In the genomic region with DNA sequence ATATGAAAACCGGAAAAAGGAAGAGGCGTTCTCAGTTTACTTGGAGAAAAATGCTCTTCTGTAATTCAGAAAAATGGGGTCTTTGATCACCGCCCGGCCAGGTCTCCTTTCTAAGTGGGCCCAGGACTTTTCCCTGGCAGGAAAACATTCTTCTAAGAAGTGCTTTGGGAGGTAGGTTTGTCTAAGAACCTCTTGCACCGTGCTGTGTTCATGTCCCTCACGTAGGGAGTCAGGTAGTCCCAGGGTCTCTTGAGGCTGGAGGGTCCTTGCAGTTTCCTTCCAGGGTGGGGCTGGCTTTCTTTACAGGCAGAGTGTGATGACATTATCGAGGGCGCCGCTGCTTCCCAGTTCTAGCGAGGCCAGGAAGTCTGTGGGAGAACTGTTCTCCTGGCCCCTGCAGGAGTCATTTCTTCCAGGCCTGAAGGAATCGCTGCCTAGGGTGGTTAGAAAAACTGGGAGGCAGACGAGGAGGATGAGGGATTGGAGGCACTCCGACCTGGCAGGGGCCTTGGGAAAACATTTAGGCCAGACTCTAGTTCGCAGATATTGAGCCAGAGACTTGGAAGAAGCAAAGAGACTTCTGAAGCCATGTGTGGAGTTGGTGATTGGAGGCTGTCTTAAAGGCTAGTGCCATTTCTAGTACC, we compare ENCODE assay signal across 15 mouse cellular contexts. TPM values are rescaled to one million over a fixed set of nuclear protein-coding genes. Genes with fewer than 3 reads are reported as not detected.
A peak's percentile ranks its signal among the peaks of the same experiment; 100 is the strongest.
DNase-seq lines count a peak whose midpoint lies in the region; ATAC-seq lines count a peak whose summit lies in the region.
"Had no signal": no experiment of that assay in that cellular context is flagged by ENCODE, and none has a peak within 500 bp of the region (broad histone marks: within the 10 kb centered on the region; RNA-seq: fewer than 3 reads in every experiment).

No protein-coding gene starts in this region.

- H3K4me3 ChIP-seq in heart, embryonic 11.5 days (ENCODE audit: low read depth, low read length): no peak overlapping the region
- H3K4me3 ChIP-seq in embryonic facial prominence, embryonic 15.5 days (replicated peaks): no peak overlapping the region
- H3K4me3 ChIP-seq: liver, embryonic 15.5 days; midbrain, embryonic 13.5 days; myocyte had no signal

- no peaks in the 10 kb centered on the region for H3K9me3 ChIP-seq in heart, embryonic 11.5 days (replicated peaks; ENCODE audit: control insufficient read depth, low read length)
- H3K9me3 ChIP-seq in embryonic facial prominence, embryonic 15.5 days (replicated peaks): no peaks in the 10 kb centered on the region
- H3K9me3 ChIP-seq: liver, embryonic 15.5 days; midbrain, embryonic 13.5 days had no signal

- intact Hi-C loops in heart, postnatal 36 days (cut with DNase I): loop anchor here (2.0 to 5.0 kb wide), 2 partner anchors 23 to 96 kb away; no protein-coding TSS in a partner anchor
- intact Hi-C loops in left cerebral cortex, postnatal 36 days (cut with DNase I): no loop called here

- DNase-seq in heart, adult 18-20 months: peak; percentile 77 to 86
- peak; percentile 75 to 77 for DNase-seq in heart, adult 9 months (ENCODE audit: low spot score in 2 of 2)
- peak; percentile 62 to 64 for DNase-seq in heart, postnatal 36 days
- no peak for DNase-seq in cerebellum, postnatal 10 days
- DNase-seq in left cerebral cortex, postnatal 36 days (ENCODE audit: low spot score in 2 of 2): no peak
- DNase-seq in kidney, adult 18-20 months: no peak
- DNase-seq: kidney, adult 8-10 months had no signal

- no peak overlapping the region for H3K4me2 ChIP-seq in heart, embryonic 11.5 days
- H3K4me2 ChIP-seq in embryonic facial prominence, embryonic 15.5 days (replicated peaks): no peak overlapping the region
- H3K4me2 ChIP-seq: liver, embryonic 15.5 days; midbrain, embryonic 13.5 days had no signal

- ATAC-seq in heart, embryonic 11.5 days (replicated peaks; ENCODE audit: insufficient number of reproducible peaks, low FRiP score, low TSS enrichment): no peak
- no peak for ATAC-seq in embryonic facial prominence, embryonic 15.5 days (ENCODE audit: insufficient number of reproducible peaks, low FRiP score, low TSS enrichment, low read depth)
- ATAC-seq: activated CD4-positive, CD25-positive, alpha-beta regulatory T cell, adult 4 months; forebrain, embryonic 14.5 days; hindbrain, postnatal 0 days; midbrain, embryonic 13.5 days had no signal

- peaks cover 2% of the 10 kb centered on the region; the same call in 1 of the 2 replicates for H3K27me3 ChIP-seq in heart, embryonic 11.5 days (ENCODE audit: control insufficient read depth, insufficient read depth, low read length)
- H3K27me3 ChIP-seq in embryonic facial prominence, embryonic 15.5 days: no peaks in the 10 kb centered on the region
- H3K27me3 ChIP-seq: liver, embryonic 15.5 days; midbrain, embryonic 13.5 days had no signal

- 67% methylated on average over 14 of the region's 14 CpGs for WGBS in heart, embryonic 11.5 days (ENCODE audit: insufficient replicate concordance)
- 58% methylated on average over 14 of the region's 14 CpGs for WGBS in embryonic facial prominence, embryonic 15.5 days

- no peak overlapping the region for H3K9ac ChIP-seq in heart, embryonic 11.5 days (ENCODE audit: low read depth, low read length)
- no peak overlapping the region for H3K9ac ChIP-seq in embryonic facial prominence, embryonic 15.5 days
- H3K9ac ChIP-seq: liver, embryonic 15.5 days; midbrain, embryonic 13.5 days had no signal

- H3K4me1 ChIP-seq in heart, embryonic 11.5 days (ENCODE audit: control insufficient read depth, insufficient read depth, low read length): no peaks in the 10 kb centered on the region
- H3K4me1 ChIP-seq in embryonic facial prominence, embryonic 15.5 days: peaks cover 22% of the 10 kb centered on the region
- H3K4me1 ChIP-seq: liver, embryonic 15.5 days had no signal

- H3K27ac ChIP-seq in heart, embryonic 11.5 days (ENCODE audit: low read depth, low read length): no peak overlapping the region
- peak overlapping the region; percentile 53; the same call in 1 of the 2 replicates for H3K27ac ChIP-seq in embryonic facial prominence, embryonic 15.5 days (replicated peaks)
- H3K27ac ChIP-seq: hindbrain, postnatal 0 days; liver, embryonic 15.5 days; midbrain, embryonic 13.5 days had no signal

- no peaks in the 10 kb centered on the region for H3K36me3 ChIP-seq in heart, embryonic 11.5 days (ENCODE audit: control insufficient read depth, insufficient read depth, low read length)
- no peaks in the 10 kb centered on the region for H3K36me3 ChIP-seq in embryonic facial prominence, embryonic 15.5 days
- H3K36me3 ChIP-seq: liver, embryonic 15.5 days; midbrain, embryonic 13.5 days had no signal

RNA-seq across cellular contexts. Expression of a gene that starts 25.4 kb away (rescaled TPM):
- total RNA-seq in heart, adult 18-20 months (2021): 10 to 100 TPM; 50.7 to 61.5 TPM
- polyA plus RNA-seq in heart, embryonic 11.5 days (2014; fragmentation: Nextera tagmentation; extraction: Ambion mirVana): 0.97 and 2.0 TPM in 2 replicates
- polyA plus RNA-seq in embryonic facial prominence, embryonic 15.5 days (2015; fragmentation: Nextera tagmentation; extraction: Ambion mirVana): 22.1 and 24.4 TPM in 2 replicates
- total RNA-seq in heart, postnatal 36 days (2021): 100 to 1,000 TPM in 1 of 2 experiments, 10 to 100 TPM in 1; 91.2 to 101 TPM
- total RNA-seq in left cerebral cortex, postnatal 36 days (2021): 1 to 10 TPM; 5.7 to 8.3 TPM

Comparison
In these comparisons a context has a peak if more than half of its experiments do, and no peak if none do; other contexts are left out.
1. DNase-seq: peak in heart, adult 18-20 months (2 of 2), heart, adult 9 months (2 of 2) and heart, postnatal 36 days (2 of 2); none in cerebellum, postnatal 10 days (0 of 2), left cerebral cortex, postnatal 36 days (0 of 2) and kidney, adult 18-20 months (single experiment).
2. RNA of a gene that starts 25.4 kb away (total RNA-seq): 91.2 to 101 TPM in heart, postnatal 36 days and 50.7 to 61.5 TPM in heart, adult 18-20 months; 5.7 to 8.3 TPM in left cerebral cortex, postnatal 36 days; every median in the first group is over 4 times any median in the second.